Mouse (Mus musculus): ENCODE results near the gene Slc12a3.

The Slc12a3 gene

DNA sequence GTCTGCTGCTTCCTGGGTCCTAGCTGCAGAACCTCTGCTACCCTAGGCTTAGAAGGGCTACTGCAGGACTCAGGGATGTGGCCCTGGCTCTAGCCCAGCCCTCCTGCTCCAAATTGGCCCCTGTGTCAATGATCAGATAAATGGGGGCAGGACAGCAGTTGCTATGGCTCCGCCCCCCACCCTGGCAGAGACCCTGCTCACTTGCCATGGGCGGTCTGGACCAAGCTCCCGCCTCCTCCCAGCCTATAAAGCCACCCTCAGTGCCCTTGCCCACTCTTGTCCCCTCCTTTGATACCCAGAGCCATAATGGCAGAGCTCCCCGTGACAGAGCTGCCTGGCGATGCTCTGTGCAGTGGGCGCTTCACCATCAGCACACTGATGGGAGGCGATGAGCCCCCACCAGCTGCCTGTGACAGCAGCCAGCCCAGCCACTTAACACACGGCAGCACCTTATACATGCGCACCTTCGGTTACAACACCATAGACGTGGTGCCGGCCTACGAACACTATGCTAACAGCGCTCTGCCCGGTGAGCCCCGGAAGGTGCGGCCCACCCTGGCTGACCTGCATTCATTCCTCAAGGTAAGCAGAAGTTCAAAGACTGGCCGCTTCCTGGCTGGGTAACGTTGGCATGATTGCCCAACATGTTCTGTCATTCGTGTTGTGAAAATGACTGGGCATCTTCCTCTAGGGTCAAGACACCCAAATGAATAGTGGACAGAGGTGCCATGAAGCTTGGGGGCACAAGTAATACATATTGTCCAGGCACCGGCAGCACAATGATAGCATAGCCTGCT lies at the start of gene Slc12a3:
TSS of gene Slc12a3 (plus strand) at position 270 of the 797 bp plus-strand sequence.
- ATAC-seq (ENCODE audit: insufficient number of reproducible peaks, low FRiP score, low TSS enrichment): no peak

- ATAC-seq (ENCODE audit: insufficient number of reproducible peaks, low FRiP score, low TSS enrichment): no peak
Measured at GRCm38 (mm10) chr8:94280001-94280613, 48.9 kb upstream of the Slc12a3 start.

GRCm38 (mm10) chr8:94282453-94282985 lies 46.5 kb upstream of the Slc12a3 start:
- ATAC-seq (ENCODE audit: insufficient number of reproducible peaks, low FRiP score, low TSS enrichment): peak; percentile 56; the same call in 1 of the 2 replicates

DNA sequence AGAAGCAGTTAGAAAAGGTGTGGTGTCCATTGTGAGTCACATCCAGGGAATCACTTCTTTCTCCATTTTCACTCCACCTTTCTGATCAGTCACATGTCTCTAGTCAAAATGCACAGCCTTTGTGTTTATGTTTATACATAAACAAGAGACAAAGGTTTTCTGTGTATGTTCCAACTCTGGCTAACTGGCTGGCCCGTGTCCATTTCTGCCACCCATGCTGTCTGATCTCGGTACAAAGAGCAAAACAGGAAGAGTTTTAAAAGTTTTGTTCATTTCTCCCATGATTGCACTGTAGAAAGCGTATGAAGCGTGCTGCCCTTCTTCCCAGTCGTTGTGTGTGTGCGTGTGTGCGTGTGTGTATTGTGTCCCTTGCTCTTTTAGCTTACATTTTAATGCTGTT lies 44.8 kb upstream of the Slc12a3 start:
- no peak for ATAC-seq (ENCODE audit: insufficient number of reproducible peaks, low FRiP score, low TSS enrichment)

DNA sequence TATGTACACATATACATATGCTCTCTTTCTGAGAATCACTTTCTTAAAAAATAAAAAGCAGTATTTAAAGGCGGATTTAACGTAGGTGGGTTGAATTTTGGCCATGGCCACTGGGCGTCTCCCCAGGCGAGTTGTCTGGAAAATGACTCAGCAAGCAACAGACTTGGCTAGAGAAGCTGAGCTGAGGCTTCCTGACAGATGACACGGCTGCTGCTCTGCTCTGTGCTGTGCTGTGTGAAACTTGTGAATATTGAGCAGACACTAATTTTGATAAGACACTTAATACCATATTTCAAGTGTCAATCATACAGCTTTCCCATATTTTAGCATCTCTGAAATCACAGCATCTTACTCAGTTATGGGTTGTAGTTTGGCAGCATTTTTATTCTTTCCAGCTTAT lies 38.4 kb upstream of the Slc12a3 start:
- no peak for ATAC-seq (ENCODE audit: insufficient number of reproducible peaks, low FRiP score, low TSS enrichment)

DNA sequence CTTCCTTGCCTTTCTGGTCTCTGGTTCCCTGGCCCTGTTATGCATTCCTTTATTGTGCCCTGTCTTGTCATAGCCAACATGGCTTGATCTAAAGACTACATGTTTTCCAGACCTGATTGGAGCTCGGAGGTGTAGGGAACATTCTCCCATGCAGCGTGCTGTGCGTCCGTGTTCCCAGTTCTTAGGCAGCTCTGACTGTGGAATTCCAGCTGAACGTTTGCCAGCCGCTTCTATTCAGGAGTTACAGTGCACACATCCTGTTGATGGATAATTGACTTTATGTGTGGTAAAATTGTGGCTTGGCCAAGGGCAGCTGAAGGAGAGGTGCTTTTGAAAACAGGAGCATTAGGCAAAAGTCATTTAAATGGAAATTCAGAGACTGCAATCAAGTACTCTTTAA lies 36.9 kb upstream of the Slc12a3 start:
- no peak for ATAC-seq (ENCODE audit: insufficient number of reproducible peaks, low FRiP score, low TSS enrichment)

- ATAC-seq (ENCODE audit: insufficient number of reproducible peaks, low FRiP score, low TSS enrichment): no peak
Measured at GRCm38 (mm10) chr8:94292626-94293025, 36.4 kb upstream of the Slc12a3 start.

DNA sequence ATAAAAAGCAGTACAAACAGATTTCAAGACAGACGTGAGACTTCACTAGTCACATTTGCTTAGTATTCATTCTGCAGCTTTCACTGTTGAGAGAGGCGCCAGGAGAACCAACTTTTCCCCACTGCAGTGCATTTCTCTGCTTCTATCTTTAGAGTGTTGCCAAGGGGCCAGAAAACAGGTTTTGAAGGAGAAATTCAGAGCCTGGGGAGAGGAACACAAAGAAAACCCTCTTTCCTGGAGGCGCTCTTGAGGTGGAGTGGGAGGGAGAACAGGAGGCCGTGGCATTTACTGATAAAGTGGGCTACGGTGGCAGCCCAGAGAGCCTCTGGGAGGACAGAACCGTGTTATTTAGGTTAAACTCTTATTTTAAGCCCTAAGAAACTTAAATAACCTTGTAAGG lies 33.3 kb upstream of the Slc12a3 start:
- no peak for ATAC-seq (ENCODE audit: insufficient number of reproducible peaks, low FRiP score, low TSS enrichment)

- no peak for ATAC-seq (ENCODE audit: insufficient number of reproducible peaks, low FRiP score, low TSS enrichment)
Measured at GRCm38 (mm10) chr8:94296312-94296991, 32.5 kb upstream of the Slc12a3 start.

DNA sequence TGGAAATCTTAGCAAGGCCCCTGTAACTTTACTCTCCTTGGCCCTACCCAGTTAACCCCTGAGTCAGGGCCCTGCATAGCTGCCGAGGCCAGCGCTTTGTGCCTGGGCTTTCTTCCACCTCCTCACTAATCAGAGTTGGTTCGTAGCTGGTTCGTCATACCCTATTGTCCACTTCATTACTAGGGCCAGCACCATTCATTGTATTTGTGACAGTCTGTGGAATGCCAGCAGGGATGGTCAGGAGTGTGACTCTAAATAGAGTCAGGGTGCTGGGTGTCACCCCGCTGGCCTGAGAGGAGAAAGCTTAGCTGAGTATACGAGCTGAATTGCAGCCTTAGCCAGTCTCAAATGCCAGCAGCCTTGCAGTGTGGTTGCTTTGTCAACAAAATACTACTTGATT lies 31.9 kb upstream of the Slc12a3 start:
- no peak for ATAC-seq (ENCODE audit: insufficient number of reproducible peaks, low FRiP score, low TSS enrichment)

DNA sequence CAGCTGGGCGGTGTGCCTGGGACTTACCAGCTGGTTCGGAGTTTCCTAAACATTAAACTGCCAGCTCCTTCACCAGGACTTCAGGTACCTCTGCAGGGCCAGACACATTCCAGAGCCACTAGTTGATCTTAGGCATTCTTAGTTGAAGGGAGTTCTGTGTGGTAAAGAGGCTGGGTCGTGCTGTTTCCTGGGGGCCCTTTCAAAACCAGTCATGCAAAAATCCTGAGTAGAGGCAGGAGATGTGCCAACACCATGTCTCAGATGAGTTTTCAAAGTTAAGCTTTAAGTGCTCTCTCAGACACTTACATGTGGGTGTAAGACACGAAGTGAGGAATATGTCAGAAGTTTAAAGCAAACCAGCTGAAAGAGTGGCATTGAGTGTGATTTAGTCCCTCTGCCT lies 28.2 kb upstream of the Slc12a3 start:
- ATAC-seq (ENCODE audit: insufficient number of reproducible peaks, low FRiP score, low TSS enrichment): no peak

DNA sequence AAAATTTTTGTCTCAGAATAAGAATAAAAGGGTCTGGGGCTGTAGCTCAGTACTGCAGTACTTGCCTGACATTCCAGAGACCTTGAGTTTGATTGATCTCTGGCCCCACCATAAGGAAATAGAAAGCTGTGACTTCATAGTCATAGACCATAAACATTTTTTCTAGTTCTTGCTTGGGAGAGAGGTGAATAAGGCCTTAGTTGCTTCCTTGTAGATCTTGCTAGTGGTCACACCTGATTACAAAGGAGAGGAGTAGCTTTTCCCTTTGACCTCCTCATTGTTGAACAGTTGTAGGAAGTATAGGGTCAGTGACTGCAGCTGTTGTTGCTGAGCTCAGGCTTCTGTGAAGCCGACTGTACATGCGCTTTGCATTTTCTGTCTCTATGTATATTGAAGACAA lies 24.6 kb upstream of the Slc12a3 start:
- ATAC-seq (ENCODE audit: insufficient number of reproducible peaks, low FRiP score, low TSS enrichment): no peak

DNA sequence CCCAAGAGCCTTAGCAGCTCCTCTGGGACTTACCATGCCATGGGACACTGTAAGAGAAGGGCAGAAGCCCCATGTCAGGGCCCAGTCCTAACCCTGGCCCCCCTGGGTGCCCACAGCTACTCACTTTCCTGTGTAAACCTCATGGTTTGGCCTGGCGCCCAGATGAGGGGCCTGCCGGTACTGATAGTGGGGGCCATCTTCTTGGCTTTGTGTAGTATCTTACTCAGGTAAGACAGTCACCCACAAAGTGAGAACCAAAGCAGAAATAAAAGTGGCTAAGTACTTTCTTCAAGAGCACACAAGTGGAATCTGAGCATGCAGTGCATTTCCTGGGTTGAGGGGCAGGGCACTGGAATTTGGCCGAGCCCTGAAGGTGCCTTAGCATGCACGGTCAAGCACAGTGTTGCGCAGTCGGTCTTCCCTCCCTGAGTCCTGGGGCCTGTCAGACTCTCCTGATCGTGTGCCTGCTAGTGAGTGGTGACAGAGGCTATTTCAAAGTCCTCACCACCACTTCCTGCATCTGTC lies 21.9 kb upstream of the Slc12a3 start:
- ATAC-seq (ENCODE audit: insufficient number of reproducible peaks, low FRiP score, low TSS enrichment): no peak

GRCm38 (mm10) chr8:94307652-94308051 lies 21.3 kb upstream of the Slc12a3 start:
- ATAC-seq (ENCODE audit: insufficient number of reproducible peaks, low FRiP score, low TSS enrichment): no peak

DNA sequence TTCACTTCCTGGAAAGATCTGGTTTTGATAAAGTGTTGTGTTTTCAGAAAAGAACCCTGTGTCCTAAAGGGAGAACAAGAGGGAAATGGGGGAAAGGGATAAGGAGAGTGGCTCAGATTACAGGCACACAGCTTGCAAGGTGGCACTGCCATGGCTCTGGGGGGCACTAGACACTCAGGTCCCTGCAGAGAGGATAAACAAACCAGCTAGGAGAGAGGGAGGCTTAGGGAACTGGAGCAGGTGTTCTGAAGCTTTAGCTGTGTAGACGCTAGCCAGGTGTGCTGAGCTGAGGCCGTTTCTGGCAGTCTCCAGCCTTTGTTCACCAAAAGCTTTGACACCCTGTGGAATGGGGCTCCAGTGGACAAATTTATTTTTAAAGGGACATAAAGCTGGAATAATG lies 14.9 kb upstream of the Slc12a3 start:
- ATAC-seq (ENCODE audit: insufficient number of reproducible peaks, low FRiP score, low TSS enrichment): no peak

DNA sequence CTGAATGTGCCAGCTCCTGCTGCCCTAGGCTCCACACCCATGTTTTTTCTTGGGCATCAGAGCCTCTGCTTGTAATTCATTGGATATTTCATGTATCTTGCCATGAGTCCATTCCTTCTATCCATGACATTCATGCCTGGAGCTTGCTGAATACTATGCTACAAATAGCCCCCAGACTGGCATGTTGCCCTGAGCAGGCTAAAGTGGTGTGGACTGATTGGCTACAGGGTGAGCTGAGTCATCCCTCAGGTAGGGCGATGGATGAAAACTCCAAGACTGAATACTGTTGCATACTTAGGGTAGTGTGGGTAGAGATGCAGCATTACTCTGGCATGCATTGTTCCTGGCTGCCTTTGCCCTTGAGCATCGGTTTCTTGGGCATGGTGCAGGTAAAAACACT lies 11.8 kb upstream of the Slc12a3 start:
- no peak for ATAC-seq (ENCODE audit: insufficient number of reproducible peaks, low FRiP score, low TSS enrichment)

- no peak for ATAC-seq (ENCODE audit: insufficient number of reproducible peaks, low FRiP score, low TSS enrichment)
Measured at GRCm38 (mm10) chr8:94317691-94318090, 11.3 kb upstream of the Slc12a3 start.

GRCm38 (mm10) chr8:94320036-94320435 lies 9.0 kb upstream of the Slc12a3 start:
- no peak for ATAC-seq (ENCODE audit: insufficient number of reproducible peaks, low FRiP score, low TSS enrichment)

DNA sequence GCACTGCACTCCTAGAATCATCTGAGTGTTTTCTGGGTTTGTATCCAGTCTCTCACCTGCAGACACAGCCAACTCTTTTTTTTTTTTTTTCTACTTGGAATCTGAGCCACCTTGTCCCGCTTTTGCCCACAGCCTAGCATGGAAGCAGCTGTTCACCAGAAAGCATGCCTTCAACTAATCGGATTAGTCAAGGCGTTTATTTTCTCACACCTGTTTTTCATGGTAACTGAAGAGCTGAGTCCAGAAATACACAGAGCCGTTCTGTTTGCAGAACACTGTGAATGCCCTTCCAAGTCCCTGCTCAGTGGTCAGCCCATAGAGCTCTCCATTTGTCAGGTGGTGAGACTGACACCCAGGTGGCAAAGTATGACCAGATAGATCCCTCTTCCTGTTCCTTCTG lies 6.9 kb upstream of the Slc12a3 start:
- ATAC-seq (ENCODE audit: insufficient number of reproducible peaks, low FRiP score, low TSS enrichment): no peak

- ATAC-seq (ENCODE audit: insufficient number of reproducible peaks, low FRiP score, low TSS enrichment): no peak
Measured at GRCm38 (mm10) chr8:94323041-94323440, 6.0 kb upstream of the Slc12a3 start.

GRCm38 (mm10) chr8:94324071-94324470 lies 4.9 kb upstream of the Slc12a3 start:
- ATAC-seq (ENCODE audit: insufficient number of reproducible peaks, low FRiP score, low TSS enrichment): no peak

Data from cerebellum, adult (tissue).